Mouse (Mus musculus): ENCODE measurements around the gene Krtap19-4.

- TF ChIP-seq CTCF (conservative IDR thresholded peaks at IDR 0.05; ENCODE audit: insufficient read depth, insufficient read length, low read depth, low read length) (no peak), POLR2A (IDR thresholded peaks at IDR 0.05; ENCODE audit: low read depth, low read length) (no peak)
Measured at GRCm38 (mm10) chr16:88847363-88847762, 37.5 kb downstream of the Krtap19-4 start.
